Mouse (Mus musculus) heart, adult 18-20 months (tissue): ENCODE measurements around the gene Nudt9. TPM values are rescaled to one million over a fixed set of nuclear protein-coding genes. Genes with fewer than 3 reads are reported as not detected.

Experiments
- microRNA-seq, 2 experiments: library from miRNA; unstranded; fragments of <30 nt; microRNA quantifications; one replicate each; pipeline ENCODE4 v1.2.0; 2022
- total RNA-seq, 2 experiments: library from RNA; stranded (reverse); gene quantifications; 2 replicates each; pipeline ENCODE4 v1.2.3; 2021

Gene Nudt9
- total RNA-seq, 2 experiments from 2014 or later = 56.0 to 56.5 TPM

Small RNAs within 50 kb of the gene (microRNA-seq; reads per million reads assigned to microRNA genes)
- gene Mir5619 = 0.38 to 0.81 reads per million in 2 experiments

Other genes with a start within 250 kb of the Nudt9 start
- 10 to 100 TPM; 10.2 to 11.1 TPM for gene Klhl8, start 135.0 kb upstream of the Nudt9 start, total RNA-seq
- not detected for gene Hsd17b13, start 68.9 kb upstream of the Nudt9 start, total RNA-seq
- 10 to 100 TPM; 21.7 to 30.4 TPM for gene Hsd17b11, start 24.4 kb upstream of the Nudt9 start, total RNA-seq
- not detected for gene Gm17660, start 31.3 kb downstream of the Nudt9 start, total RNA-seq
- gene Sparcl1, start 67.4 kb downstream of the Nudt9 start, total RNA-seq = 100 to 1,000 TPM; 186 to 203 TPM
- not detected for gene Dspp, start 124.4 kb downstream of the Nudt9 start, total RNA-seq
- not detected for gene Dmp1, start 156.3 kb downstream of the Nudt9 start, total RNA-seq